Mouse (Mus musculus): ENCODE results near the gene Barx1.

GRCm38 (mm10) chr13:48625433-48626184 lies 37.2 kb upstream of the Barx1 start, which contains the start of gene Ptpdc1:
- TF ChIP-seq POLR2A (IDR thresholded peaks at IDR 0.05; ENCODE audit: control insufficient read depth in 1 of 2, insufficient read depth in 1 of 2, low read depth in 1 of 2, low read length in 2 of 2, poor library complexity in 1 of 2) (peak; percentile 68 to 84; a peak in 3 of 4 replicates), CTCF (IDR thresholded peaks at IDR 0.05 in 2 of 3, conservative IDR thresholded peaks at IDR 0.05 in 1 of 3; ENCODE audit: control insufficient read depth in 1 of 3, insufficient read depth in 1 of 3, low read depth in 2 of 3, low read length in 3 of 3, poor library complexity in 1 of 3, severe bottlenecking in 1 of 3) (no peak), MAX (IDR thresholded peaks at IDR 0.05; ENCODE audit: low read length) (peak; percentile 92), E2F4 (IDR thresholded peaks at IDR 0.05; ENCODE audit: borderline replicate concordance, low read depth, low read length) (no peak), MYB (IDR thresholded peaks at IDR 0.05; ENCODE audit: low read depth, low read length) (no peak), BHLHE40 (IDR thresholded peaks at IDR 0.05; ENCODE audit: borderline replicate concordance, low read depth, low read length) (no peak), ZC3H11A (IDR thresholded peaks at IDR 0.05; ENCODE audit: low read depth, low read length) (no peak), EP300 (IDR thresholded peaks at IDR 0.05; ENCODE audit: low read depth in 1 of 2, low read length in 2 of 2) (no peak), KAT2A (conservative IDR thresholded peaks at IDR 0.05; ENCODE audit: low read depth, low read length) (no peak), CHD1 (IDR thresholded peaks at IDR 0.05; ENCODE audit: low read depth, low read length) (no peak), ZKSCAN1 (IDR thresholded peaks at IDR 0.05; ENCODE audit: low read depth, low read length) (no peak), TAL1 (IDR thresholded peaks at IDR 0.05; ENCODE audit: low read length) (no peak), USF1 (IDR thresholded peaks at IDR 0.05; ENCODE audit: low read depth, low read length) (peak; percentile 98), CHD2 (IDR thresholded peaks at IDR 0.05; ENCODE audit: low read length) (no peak)

All from MEL (cell line).